Mouse (Mus musculus): Measurements from ENCODE around the gene Tex10.

DNA sequence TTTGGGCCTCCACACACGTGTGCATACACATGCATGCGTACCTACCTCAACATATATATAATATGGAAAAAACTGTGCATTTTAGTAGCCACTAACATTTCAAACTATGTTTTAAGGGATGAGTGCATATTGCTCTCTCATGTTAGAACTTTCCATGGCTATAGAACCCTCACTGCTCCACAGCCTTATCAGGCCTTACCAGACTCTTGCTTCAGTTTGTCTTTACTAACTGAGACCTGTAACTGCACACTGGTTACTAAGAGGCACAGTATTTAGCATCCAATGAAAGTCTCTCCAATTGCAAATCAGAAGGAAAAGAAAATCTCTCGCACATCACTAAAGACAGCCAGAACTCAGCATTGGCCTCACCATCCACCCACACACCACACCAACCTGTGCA is 76.3 kb downstream of the Tex10 start:
- TF ChIP-seq CTCF (IDR thresholded peaks at IDR 0.05; ENCODE audit: extremely low read depth, insufficient read depth, low read length) (no peak), POLR2A (IDR thresholded peaks at IDR 0.05; ENCODE audit: extremely low read depth, insufficient read depth, low read length) (no peak)
